Mouse (Mus musculus) forebrain, embryonic 13.5 days (tissue): ENCODE results near the gene Ccdc15. TPM values are rescaled to one million over a fixed set of nuclear protein-coding genes. Genes with fewer than 3 reads are reported as not detected.

Experiments
- ATAC-seq: fragments of 200-750 bp; cut with Nextera tagmentation; 2 replicates; pipeline ENCODE4 v1.8.0; 2017
- H3K27ac ChIP-seq: fragments of 300-500 bp; sonication (generic); 2 replicates; pipeline ENCODE4 v1.5.1; 2015; ENCODE audit warnings: inconsistent platforms, mild to moderate bottlenecking, moderate library complexity
- H3K27me3 ChIP-seq: fragments of 300-500 bp; sonication (generic); 2 replicates; pipeline ENCODE4 v1.6.1; 2015; ENCODE audit warnings: mild to moderate bottlenecking, inconsistent platforms
- H3K36me3 ChIP-seq: fragments of 300-500 bp; sonication (generic); 2 replicates; pipeline ENCODE4 v1.6.1; 2015; ENCODE audit warnings: mild to moderate bottlenecking, inconsistent platforms; ENCODE audit not compliant: poor library complexity, severe bottlenecking
- H3K4me1 ChIP-seq: fragments of 300-500 bp; sonication (generic); 2 replicates; pipeline ENCODE4 v1.6.1; 2015; ENCODE audit warnings: inconsistent platforms
- H3K4me2 ChIP-seq: fragments of 300-500 bp; sonication (generic); 2 replicates; pipeline ENCODE4 v1.6.1; 2015; ENCODE audit warnings: inconsistent platforms, mild to moderate bottlenecking, moderate library complexity
- H3K4me3 ChIP-seq: fragments of 300-500 bp; sonication (generic); 2 replicates; pipeline ENCODE4 v1.5.1; 2015; ENCODE audit warnings: mild to moderate bottlenecking, inconsistent platforms
- H3K9ac ChIP-seq: fragments of 300-500 bp; sonication (generic); 2 replicates; pipeline ENCODE4 v1.6.1; 2015; ENCODE audit warnings: mild to moderate bottlenecking, inconsistent platforms
- H3K9me3 ChIP-seq: fragments of 300-500 bp; sonication (generic); replicated peaks from 2 replicates; pipeline ENCODE4 v1.6.1; 2016; ENCODE audit warnings: inconsistent platforms
- WGBS: fragments of 180-500 bp; shearing (Covaris S2); methylation state at CpG from one replicate; pipeline ENCODE4 v1.1.7; 2015; 5-methylcytosine and 5-hydroxymethylcytosine counted together
- polyA plus RNA-seq: library from polyadenylated mRNA; unstranded; fragments of >200 nt; fragmentation: Nextera tagmentation; extraction: Ambion mirVana; gene quantifications from 2 replicates; pipeline ENCODE4 v1.2.1, GENCODE M21; 2015

Gene Ccdc15
- polyA plus RNA-seq, result 9.5 and 12.6 TPM in 2 replicates

DNA sequence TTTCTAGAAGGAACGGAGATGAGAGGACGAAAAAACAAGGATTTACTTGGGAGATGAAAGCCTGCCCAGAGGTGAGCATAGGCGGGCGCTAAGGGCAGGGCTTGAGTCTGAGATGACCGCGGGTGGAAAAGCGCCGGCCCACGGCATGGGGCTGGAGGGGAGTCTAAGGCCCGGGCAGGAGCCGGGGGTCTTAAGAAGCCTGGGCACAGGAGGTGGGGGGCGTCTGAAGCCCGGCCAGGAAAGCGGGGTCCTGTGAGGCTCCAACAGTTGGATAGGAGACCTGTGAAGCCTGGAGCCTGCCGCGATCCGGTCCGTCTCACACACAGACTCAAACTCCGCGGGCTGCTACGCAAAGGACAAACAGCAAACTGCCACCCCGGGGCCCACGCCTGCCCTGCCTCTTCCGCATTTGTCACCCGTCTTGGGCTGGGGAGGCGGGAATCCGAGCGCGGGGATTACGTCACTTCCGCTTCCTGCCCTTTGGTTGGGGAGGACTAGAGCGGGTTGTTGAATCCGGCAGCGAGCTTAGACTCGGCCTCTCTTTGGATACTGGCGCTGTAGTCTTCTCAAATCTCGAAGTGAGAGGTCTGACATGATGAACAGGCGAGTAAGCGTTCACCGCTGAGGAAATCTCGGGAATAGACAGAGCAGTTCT, at the start of gene Ccdc15:
Gene Ccdc15 (minus strand): TSS at position 445 of the 655 bp plus-strand sequence.
- Histone ChIP-seq H3K4me2 (peak within 1 kb of the TSS; percentile 70), H3K4me3 (peak within 1 kb of the TSS; percentile 77), H3K36me3 (0 out of 2 replicates have a peak, but pooled peaks cover 6% of the 10 kb centered on the region), H3K4me1 (peaks cover 14% of the 10 kb centered on the region), H3K27ac (peak within 1 kb of the TSS; percentile 88), H3K27me3 (no peaks in the 10 kb centered on the region), H3K9me3 (no peaks in the 10 kb centered on the region), H3K9ac (peak within 1 kb of the TSS; percentile 87)
- ATAC-seq, result peak; percentile 99
- under 1% methylated on average over 41 of the region's 41 CpGs for WGBS

DNA sequence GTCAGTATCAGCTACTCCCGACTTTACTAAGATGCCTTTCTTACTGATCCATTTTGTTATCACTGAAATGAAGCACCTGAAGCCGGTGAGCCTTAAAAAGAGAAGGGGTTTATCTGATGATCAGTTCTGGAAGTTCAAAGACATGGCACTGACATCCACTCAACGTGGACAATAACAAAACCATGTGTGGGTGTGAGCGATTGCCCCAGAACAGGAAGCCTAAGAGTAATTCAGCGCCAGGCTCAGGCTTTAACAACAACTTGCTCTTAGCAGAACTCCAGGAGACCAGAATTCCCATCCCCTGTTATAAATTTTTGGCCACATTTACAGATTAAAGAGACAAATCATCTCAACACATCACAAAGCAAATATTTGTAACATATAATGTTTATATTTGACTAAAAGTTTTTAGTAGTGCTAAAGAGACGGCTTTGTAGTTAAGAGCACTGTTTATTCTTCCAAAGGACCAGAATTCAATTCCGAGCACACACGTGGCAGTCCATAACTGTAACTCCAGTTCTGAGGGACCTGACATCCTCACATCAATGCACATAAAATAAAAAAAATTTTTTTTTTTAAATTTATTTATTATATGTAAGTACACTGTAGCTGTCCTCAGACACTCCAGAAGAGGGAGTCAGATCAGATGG, 45.4 kb upstream of the Ccdc15 start:
- no peaks in the 10 kb centered on the region for H3K36me3 ChIP-seq

GRCm38 (mm10) chr9:37392071-37392470, 43.8 kb upstream of the Ccdc15 start:
- Histone ChIP-seq H3K36me3 (no peaks in the 10 kb centered on the region), H3K4me3 (no peak overlapping the region), H3K9ac (no peak overlapping the region), H3K4me2 (no peak overlapping the region), H3K27me3 (no peaks in the 10 kb centered on the region), H3K27ac (no peak overlapping the region), H3K9me3 (no peaks in the 10 kb centered on the region), H3K4me1 (no peaks in the 10 kb centered on the region)
- WGBS, result 43% methylated on average over 2 of the region's 2 CpGs
- ATAC-seq, result no peak

More for the DNA sequence above, 45.4 kb upstream of the Ccdc15 start:
- Histone ChIP-seq H3K4me1 (no peaks in the 10 kb centered on the region), H3K27ac (no peak overlapping the region), H3K9ac (no peak overlapping the region), H3K27me3 (no peaks in the 10 kb centered on the region), H3K4me2 (no peak overlapping the region), H3K9me3 (no peaks in the 10 kb centered on the region), H3K4me3 (no peak overlapping the region)
- ATAC-seq, result no peak
- 83% methylated on average over 8 of the region's 8 CpGs for WGBS

DNA sequence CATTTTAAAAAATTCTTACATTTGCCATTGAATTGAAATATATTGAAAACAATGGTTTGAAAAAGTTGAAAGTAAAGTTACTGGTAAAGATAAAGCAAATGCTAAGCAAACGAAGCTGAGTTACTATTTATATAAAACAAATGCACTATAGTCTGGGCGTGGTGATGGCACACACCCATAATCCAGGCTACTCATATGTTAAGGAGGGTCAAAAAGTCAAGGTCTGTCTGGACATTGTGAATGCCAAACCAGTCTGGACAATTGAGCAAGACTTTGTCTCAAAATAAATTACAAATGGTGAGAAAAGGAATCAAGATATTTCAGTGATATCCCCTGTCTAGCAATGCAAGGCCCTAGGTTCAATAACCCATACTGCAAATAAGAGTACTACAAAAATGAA, 42.7 kb upstream of the Ccdc15 start:
- no peak for ATAC-seq
- Histone ChIP-seq H3K27me3 (0 out of 2 replicates have a peak, but pooled peaks cover 3% of the 10 kb centered on the region), H3K9me3 (no peaks in the 10 kb centered on the region), H3K4me2 (no peak overlapping the region), H3K9ac (no peak overlapping the region), H3K27ac (no peak overlapping the region), H3K4me3 (no peak overlapping the region), H3K36me3 (no peaks in the 10 kb centered on the region), H3K4me1 (no peaks in the 10 kb centered on the region)
- 84% methylated on average over 2 of the region's 2 CpGs for WGBS

DNA sequence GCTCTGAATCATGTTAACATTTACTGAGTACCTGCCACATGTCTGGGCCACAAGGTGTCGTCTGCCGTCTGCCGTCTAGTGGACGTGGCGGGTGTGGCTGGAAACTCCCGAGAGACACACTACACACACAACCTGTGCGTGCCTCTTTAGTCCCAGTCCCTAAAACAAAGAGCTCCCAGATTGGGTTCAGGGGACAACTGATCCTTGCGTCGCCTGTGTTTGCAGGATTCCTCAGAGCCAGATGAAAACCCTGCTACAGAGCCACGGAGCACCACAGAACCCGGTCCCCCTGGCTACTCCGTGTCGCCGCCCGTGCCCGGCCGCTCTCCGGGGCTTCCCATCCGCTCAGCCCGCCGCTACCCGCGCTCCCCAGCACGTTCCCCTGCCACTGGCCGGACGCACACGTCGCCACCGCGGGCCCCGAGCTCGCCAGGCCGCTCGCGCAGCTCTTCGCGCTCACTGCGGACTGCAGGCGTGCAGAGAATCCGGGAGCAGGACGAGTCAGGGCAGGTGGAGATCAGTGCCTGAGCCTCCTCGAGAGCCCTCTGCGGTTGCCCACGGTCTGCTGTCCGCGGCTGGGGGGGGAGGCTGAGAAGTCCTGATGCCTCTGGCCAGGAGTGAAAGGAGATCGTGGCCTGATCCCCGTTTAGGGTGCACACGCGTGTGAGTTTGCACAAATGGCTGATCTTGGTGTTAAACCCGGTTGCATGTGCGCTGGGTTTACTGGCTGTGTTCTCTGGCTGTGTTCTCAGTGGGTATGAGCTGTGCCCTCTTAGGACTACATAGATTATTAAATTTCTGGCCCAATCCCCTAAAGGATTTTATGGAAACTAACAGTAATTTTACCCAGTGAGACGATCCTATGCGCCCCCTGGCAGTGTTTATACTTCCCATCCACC, 36.3 kb upstream of the Ccdc15 start:
- Histone ChIP-seq H3K4me2 (peak overlapping the region; percentile 85), H3K27ac (no peak overlapping the region), H3K9me3 (no peaks in the 10 kb centered on the region), H3K4me3 (peak overlapping the region; percentile 48), H3K36me3 (no peaks in the 10 kb centered on the region), H3K9ac (peak overlapping the region; percentile 80), H3K4me1 (peaks cover 10% of the 10 kb centered on the region; the same call in 1 of the 2 replicates), H3K27me3 (0 out of 2 replicates have a peak, but pooled peaks cover 5% of the 10 kb centered on the region)
- 7% methylated on average over 54 of the region's 54 CpGs for WGBS
- peak; percentile 83 for ATAC-seq

GRCm38 (mm10) chr9:37383161-37383560, 34.9 kb upstream of the Ccdc15 start:
- WGBS, result 91% methylated on average over 6 of the region's 6 CpGs
- H3K4me2 ChIP-seq, result no peak overlapping the region
- peaks cover 10% of the 10 kb centered on the region; the same call in 1 of the 2 replicates for H3K4me1 ChIP-seq
- no peak overlapping the region for H3K9ac ChIP-seq
- H3K4me3 ChIP-seq, result no peak overlapping the region
- 0 out of 2 replicates have a peak, but pooled peaks cover 5% of the 10 kb centered on the region for H3K27me3 ChIP-seq
- no peak overlapping the region for H3K27ac ChIP-seq
- ATAC-seq, result no peak
- H3K9me3 ChIP-seq, result no peaks in the 10 kb centered on the region
- no peaks in the 10 kb centered on the region for H3K36me3 ChIP-seq

- no peak for ATAC-seq
- Histone ChIP-seq H3K27ac (no peak overlapping the region), H3K36me3 (no peaks in the 10 kb centered on the region), H3K9me3 (no peaks in the 10 kb centered on the region), H3K4me1 (no peaks in the 10 kb centered on the region), H3K4me2 (no peak overlapping the region), H3K9ac (no peak overlapping the region), H3K4me3 (no peak overlapping the region), H3K27me3 (no peaks in the 10 kb centered on the region)
- 80% methylated on average over 5 of the region's 5 CpGs for WGBS
Observed at GRCm38 (mm10) chr9:37375718-37376117, 27.5 kb upstream of the Ccdc15 start.

- Histone ChIP-seq H3K4me2 (no peak overlapping the region), H3K27ac (no peak overlapping the region), H3K4me1 (no peaks in the 10 kb centered on the region), H3K36me3 (no peaks in the 10 kb centered on the region), H3K27me3 (no peaks in the 10 kb centered on the region), H3K4me3 (no peak overlapping the region), H3K9me3 (no peaks in the 10 kb centered on the region), H3K9ac (no peak overlapping the region)
- 89% methylated on average over 7 of the region's 7 CpGs for WGBS
- no peak for ATAC-seq
Observed at GRCm38 (mm10) chr9:37371232-37371801, 23.1 kb upstream of the Ccdc15 start.

DNA sequence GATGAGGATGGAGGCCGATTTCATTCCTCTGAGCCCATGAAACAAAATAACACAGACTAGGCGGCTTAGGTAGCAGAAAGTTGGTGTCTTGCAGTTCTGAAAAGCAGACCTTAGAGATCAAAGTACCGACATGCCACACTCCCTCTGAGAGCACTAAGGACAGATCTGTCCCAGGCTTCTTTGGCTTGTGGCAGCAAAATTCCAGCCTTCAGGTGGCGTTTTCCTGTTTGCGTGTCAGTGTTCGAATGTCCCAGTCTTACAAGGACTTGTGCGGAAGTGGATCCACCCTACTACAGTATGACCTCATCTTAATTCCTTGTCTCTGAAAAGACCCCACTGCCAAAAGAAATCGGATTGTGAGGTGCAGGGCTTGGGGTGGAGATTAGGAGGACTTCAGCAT, 20.6 kb upstream of the Ccdc15 start:
- Histone ChIP-seq H3K4me3 (no peak overlapping the region), H3K27ac (no peak overlapping the region), H3K4me1 (no peaks in the 10 kb centered on the region), H3K9ac (no peak overlapping the region), H3K36me3 (no peaks in the 10 kb centered on the region), H3K4me2 (no peak overlapping the region), H3K27me3 (no peaks in the 10 kb centered on the region), H3K9me3 (no peaks in the 10 kb centered on the region)
- WGBS, result 79% methylated on average over 8 of the region's 8 CpGs
- ATAC-seq, result no peak

- H3K36me3 ChIP-seq, result no peaks in the 10 kb centered on the region
- H3K4me1 ChIP-seq, result no peaks in the 10 kb centered on the region
- no peak overlapping the region for H3K27ac ChIP-seq
- H3K4me3 ChIP-seq, result no peak overlapping the region
- WGBS, result 84% methylated on average over 11 of the region's 11 CpGs
- H3K27me3 ChIP-seq, result no peaks in the 10 kb centered on the region
- no peak for ATAC-seq
- no peaks in the 10 kb centered on the region for H3K9me3 ChIP-seq
- no peak overlapping the region for H3K4me2 ChIP-seq
- no peak overlapping the region for H3K9ac ChIP-seq
Observed at GRCm38 (mm10) chr9:37368081-37368830, 20.0 kb upstream of the Ccdc15 start.
